In the genomic region with DNA sequence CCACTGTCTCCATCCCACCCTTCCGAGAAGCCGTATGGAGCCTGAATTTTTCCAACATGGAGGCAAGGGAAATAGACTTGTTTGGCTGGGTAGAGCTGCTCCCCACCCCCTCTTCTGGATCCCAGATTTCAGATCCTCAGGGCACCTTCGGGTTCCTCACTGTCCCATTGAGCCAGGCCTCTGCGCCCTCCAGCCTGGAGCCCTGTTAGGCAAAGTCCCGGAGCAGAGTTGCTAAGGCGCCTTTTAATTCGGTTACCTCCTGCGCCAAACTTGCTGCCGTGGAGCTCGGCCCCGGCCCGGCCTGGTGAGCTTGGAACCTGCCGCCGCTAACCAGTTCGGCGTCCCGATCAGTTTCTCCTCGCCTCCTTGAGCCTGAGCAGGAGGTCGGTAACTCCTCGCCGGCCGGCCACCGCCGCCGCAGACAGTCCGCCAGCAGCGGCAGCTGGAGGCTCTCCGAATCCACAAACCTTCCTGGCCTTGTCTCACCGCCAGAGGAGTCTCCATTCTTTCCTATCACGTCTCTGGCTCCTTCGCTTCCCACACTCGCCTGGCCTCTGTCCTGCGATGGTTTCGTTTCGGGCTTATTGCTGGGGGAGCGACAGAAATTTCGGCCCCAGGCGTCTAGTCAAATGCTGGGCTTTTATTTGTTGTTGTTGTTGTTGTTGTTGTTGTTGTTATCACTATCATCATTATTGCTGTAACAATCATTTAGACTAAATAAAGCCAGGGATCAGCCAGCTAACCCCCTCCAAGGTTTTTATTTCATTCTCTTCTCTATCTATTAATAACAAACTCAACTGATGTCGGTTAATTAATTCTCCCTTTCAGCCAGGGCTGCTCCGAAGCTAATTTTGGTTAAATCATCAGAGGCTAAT, we compare ENCODE assay signal across 8 mouse cellular contexts. TPM values are rescaled to one million over a fixed set of nuclear protein-coding genes. Genes with fewer than 3 reads are reported as not detected.
DNase-seq lines count a peak whose midpoint lies in the region; ATAC-seq and TF ChIP-seq lines count a peak whose summit lies in the region.

No protein-coding gene starts in this region.

- intact Hi-C loops in heart, postnatal 10 days (cut with DNase I), result no loop called here

- DNase-seq in spleen, adult 2 months (ENCODE audit: low read depth in 1 of 2, low spot score in 2 of 2), result no peak
- no peak for DNase-seq in spleen, postnatal 14 days (ENCODE audit: low spot score in 2 of 2)
- peak; percentile 59 to 61 for DNase-seq in heart, postnatal 10 days
- DNase-seq in kidney, postnatal 4 days, result peak; percentile 79 to 88
- DNase-seq in forebrain, embryonic 10.5 days (ENCODE audit: extremely low spot score, low spot score), result no peak

- 63% methylated on average over 40 of the region's 40 CpGs for WGBS in spleen, adult 2 months
- 2% methylated on average over 40 of the region's 40 CpGs for WGBS in stomach, embryonic 15.5 days
- under 1% methylated on average over 40 of the region's 40 CpGs for WGBS in forebrain, embryonic 10.5 days
- under 1% methylated on average over 40 of the region's 40 CpGs for WGBS in forebrain, embryonic 13.5 days

- H3K9me3 ChIP-seq in stomach, embryonic 15.5 days, result no peaks in the 10 kb centered on the region
- no peaks in the 10 kb centered on the region for H3K9me3 ChIP-seq in forebrain, embryonic 10.5 days
- no peaks in the 10 kb centered on the region for H3K9me3 ChIP-seq in forebrain, embryonic 13.5 days (replicated peaks)

- no peaks in the 10 kb centered on the region for H3K36me3 ChIP-seq in spleen, adult 2 months (ENCODE audit: control insufficient read depth, insufficient read depth, low read length)
- H3K36me3 ChIP-seq in stomach, embryonic 15.5 days, result no peaks in the 10 kb centered on the region
- H3K36me3 ChIP-seq in forebrain, embryonic 10.5 days (replicated peaks), result no peaks in the 10 kb centered on the region
- no peaks in the 10 kb centered on the region for H3K36me3 ChIP-seq in forebrain, embryonic 13.5 days (ENCODE audit: poor library complexity, severe bottlenecking)

- H3K9ac ChIP-seq in stomach, embryonic 15.5 days, result peak overlapping the region; percentile 44; the same call in 1 of the 2 replicates
- no peak overlapping the region for H3K9ac ChIP-seq in forebrain, embryonic 13.5 days

- peaks cover 6% of the 10 kb centered on the region; the same call in 1 of the 2 replicates for H3K4me1 ChIP-seq in spleen, adult 2 months (ENCODE audit: control insufficient read depth, insufficient read depth, insufficient read length)
- peaks cover 50% of the 10 kb centered on the region for H3K4me1 ChIP-seq in stomach, embryonic 15.5 days
- peaks cover 19% of the 10 kb centered on the region for H3K4me1 ChIP-seq in forebrain, embryonic 10.5 days
- H3K4me1 ChIP-seq in forebrain, embryonic 13.5 days, result peaks cover 7% of the 10 kb centered on the region

- peak overlapping the region; percentile 70; the same call in 1 of the 2 replicates for H3K27ac ChIP-seq in spleen, adult 2 months (ENCODE audit: insufficient read depth, low read length)
- peak overlapping the region; percentile 94 for H3K27ac ChIP-seq in stomach, embryonic 15.5 days
- no peak overlapping the region for H3K27ac ChIP-seq in forebrain, embryonic 10.5 days
- no peak overlapping the region for H3K27ac ChIP-seq in forebrain, embryonic 13.5 days

- no peak for ATAC-seq in stomach, embryonic 15.5 days (ENCODE audit: insufficient read depth, low FRiP score, low read depth)
- ATAC-seq in megakaryocyte progenitor cell, adult 5-6 weeks (replicated peaks; ENCODE audit: poor library complexity), result no peak
- no peak for ATAC-seq in forebrain, embryonic 13.5 days

- H3K27me3 ChIP-seq in spleen, adult 2 months (ENCODE audit: control insufficient read depth, insufficient read depth, low read length), result peaks cover 7% of the 10 kb centered on the region
- H3K27me3 ChIP-seq in stomach, embryonic 15.5 days (replicated peaks), result peaks cover 36% of the 10 kb centered on the region
- peaks cover 100% of the 10 kb centered on the region for H3K27me3 ChIP-seq in forebrain, embryonic 10.5 days (ENCODE audit: poor library complexity, severe bottlenecking)
- peaks cover 100% of the 10 kb centered on the region for H3K27me3 ChIP-seq in forebrain, embryonic 13.5 days

- TF ChIP-seq CTCF in spleen, adult 2 months (IDR thresholded peaks at IDR 0.05; ENCODE audit: extremely low read depth, insufficient read depth, insufficient read length, insufficient replicate concordance), result no peak

- peak overlapping the region; percentile 45; the same call in 1 of the 2 replicates for H3K4me3 ChIP-seq in spleen, adult 2 months (ENCODE audit: extremely low read depth, insufficient read depth, insufficient read length)
- H3K4me3 ChIP-seq in stomach, embryonic 15.5 days (replicated peaks), result peak overlapping the region; percentile 42
- no peak overlapping the region for H3K4me3 ChIP-seq in forebrain, embryonic 10.5 days
- H3K4me3 ChIP-seq in forebrain, embryonic 13.5 days, result no peak overlapping the region

- no peak for TF ChIP-seq POLR2A in spleen, adult 2 months (IDR thresholded peaks at IDR 0.05; ENCODE audit: low read depth, low read length)

- peak overlapping the region; percentile 65 for H3K4me2 ChIP-seq in stomach, embryonic 15.5 days
- H3K4me2 ChIP-seq in forebrain, embryonic 13.5 days, result no peak overlapping the region

RNA-seq across cellular contexts. Expression of gene Hoxb2, which starts 8.4 kb away (rescaled TPM):
- 1.9 and 2.4 TPM in 2 replicates for polyA plus RNA-seq in spleen, adult 2 months (2012; rRNA removed)
- total RNA-seq in heart, postnatal 10 days (2021), result 1 to 10 TPM; 1.6 to 1.7 TPM
- 20.3 and 21.0 TPM in 2 replicates for polyA plus RNA-seq in stomach, embryonic 15.5 days (2015; fragmentation: Nextera tagmentation; extraction: Ambion mirVana)
- not detected in 2 replicates for polyA plus RNA-seq in forebrain, embryonic 10.5 days (2016; fragmentation: Nextera tagmentation; extraction: Ambion mirVana)
- total RNA-seq in megakaryocyte progenitor cell, adult 5-6 weeks (2015), result 0.07 and 0.49 TPM in 2 replicates
- 0.12 and 0.14 TPM in 2 replicates for total RNA-seq in megakaryocyte progenitor cell, adult 5-6 weeks (2017)
- not detected in 2 replicates for polyA plus RNA-seq in forebrain, embryonic 13.5 days (2015; fragmentation: Nextera tagmentation; extraction: Ambion mirVana)

RNA-seq across cellular contexts. Expression of gene Hoxb3, which starts 18.8 kb away (rescaled TPM):
- 2.0 and 2.6 TPM in 2 replicates for polyA plus RNA-seq in spleen, adult 2 months (2012; rRNA removed)
- total RNA-seq in heart, postnatal 10 days (2021), result 1 to 10 TPM; 1.1 TPM
- 2.5 and 2.7 TPM in 2 replicates for polyA plus RNA-seq in stomach, embryonic 15.5 days (2015; fragmentation: Nextera tagmentation; extraction: Ambion mirVana)
- polyA plus RNA-seq in forebrain, embryonic 10.5 days (2016; fragmentation: Nextera tagmentation; extraction: Ambion mirVana), result not detected in 2 replicates
- total RNA-seq in megakaryocyte progenitor cell, adult 5-6 weeks (2015), result 1.2 and 1.6 TPM in 2 replicates
- total RNA-seq in megakaryocyte progenitor cell, adult 5-6 weeks (2017), result 0.83 and 1.3 TPM in 2 replicates
- not detected in 2 replicates for polyA plus RNA-seq in forebrain, embryonic 13.5 days (2015; fragmentation: Nextera tagmentation; extraction: Ambion mirVana)

RNA-seq across cellular contexts. Expression of gene Hoxb1, which starts 23.6 kb away (rescaled TPM):
- not detected in 2 replicates for polyA plus RNA-seq in spleen, adult 2 months (2012; rRNA removed)
- not detected for total RNA-seq in heart, postnatal 10 days (2021)
- 0.10 TPM in 1 of 2 replicates, not detected in the other for polyA plus RNA-seq in stomach, embryonic 15.5 days (2015; fragmentation: Nextera tagmentation; extraction: Ambion mirVana)
- 0.07 TPM in 1 of 2 replicates, not detected in the other for polyA plus RNA-seq in forebrain, embryonic 10.5 days (2016; fragmentation: Nextera tagmentation; extraction: Ambion mirVana)
- not detected in 2 replicates for total RNA-seq in megakaryocyte progenitor cell, adult 5-6 weeks (2015)
- not detected in 2 replicates for total RNA-seq in megakaryocyte progenitor cell, adult 5-6 weeks (2017)
- not detected in 2 replicates for polyA plus RNA-seq in forebrain, embryonic 13.5 days (2015; fragmentation: Nextera tagmentation; extraction: Ambion mirVana)

RNA-seq across cellular contexts. Expression of gene Hoxb4, which starts 23.9 kb away (rescaled TPM):
- 2.6 and 3.3 TPM in 2 replicates for polyA plus RNA-seq in spleen, adult 2 months (2012; rRNA removed)
- total RNA-seq in heart, postnatal 10 days (2021), result 1 to 10 TPM; 1.1 TPM
- polyA plus RNA-seq in stomach, embryonic 15.5 days (2015; fragmentation: Nextera tagmentation; extraction: Ambion mirVana), result 3.4 and 3.6 TPM in 2 replicates
- polyA plus RNA-seq in forebrain, embryonic 10.5 days (2016; fragmentation: Nextera tagmentation; extraction: Ambion mirVana), result not detected in 2 replicates
- total RNA-seq in megakaryocyte progenitor cell, adult 5-6 weeks (2015), result 1.7 and 2.7 TPM in 2 replicates
- total RNA-seq in megakaryocyte progenitor cell, adult 5-6 weeks (2017), result 1.5 and 2.2 TPM in 2 replicates
- not detected in 2 replicates for polyA plus RNA-seq in forebrain, embryonic 13.5 days (2015; fragmentation: Nextera tagmentation; extraction: Ambion mirVana)

RNA-seq across cellular contexts. Expression of gene Hoxb5, which starts 38.8 kb away (rescaled TPM):
- 0.37 and 0.40 TPM in 2 replicates for polyA plus RNA-seq in spleen, adult 2 months (2012; rRNA removed)
- under 1 TPM; 0.45 to 0.62 TPM for total RNA-seq in heart, postnatal 10 days (2021)
- 17.6 and 17.9 TPM in 2 replicates for polyA plus RNA-seq in stomach, embryonic 15.5 days (2015; fragmentation: Nextera tagmentation; extraction: Ambion mirVana)
- polyA plus RNA-seq in forebrain, embryonic 10.5 days (2016; fragmentation: Nextera tagmentation; extraction: Ambion mirVana), result not detected in 2 replicates
- total RNA-seq in megakaryocyte progenitor cell, adult 5-6 weeks (2015), result 0.07 and 0.44 TPM in 2 replicates
- 0.14 TPM in 1 of 2 replicates, not detected in the other for total RNA-seq in megakaryocyte progenitor cell, adult 5-6 weeks (2017)
- 0.09 TPM in 1 of 2 replicates, not detected in the other for polyA plus RNA-seq in forebrain, embryonic 13.5 days (2015; fragmentation: Nextera tagmentation; extraction: Ambion mirVana)

Comparison
In these comparisons a context has a peak if more than half of its experiments do, and no peak if none do; other contexts are left out.
1. DNase-seq: peak in heart, postnatal 10 days (2 of 2) and kidney, postnatal 4 days (2 of 2); none in spleen, adult 2 months (0 of 2), spleen, postnatal 14 days (0 of 2) and forebrain, embryonic 10.5 days (single experiment).
2. H3K27ac ChIP-seq: peak in spleen, adult 2 months (single experiment) and stomach, embryonic 15.5 days (single experiment); none in forebrain, embryonic 10.5 days (single experiment) and forebrain, embryonic 13.5 days (single experiment).
3. H3K4me3 ChIP-seq: peak in spleen, adult 2 months (single experiment) and stomach, embryonic 15.5 days (single experiment); none in forebrain, embryonic 10.5 days (single experiment) and forebrain, embryonic 13.5 days (single experiment).